17 mouse cellular contexts compared by ENCODE assay signal in genomic region chr6:92640896-92641295, GRCm38 (mm10).
"Had no signal": no experiment of that assay in that cellular context is flagged by ENCODE, and none has a peak within 500 bp of the region (broad histone marks: within the 10 kb centered on the region; RNA-seq: fewer than 3 reads in every experiment).

No protein-coding gene starts in this region.

- H3K4me3 ChIP-seq: lung, embryonic 15.5 days; megakaryocyte, embryonic 14.5 days; midbrain, embryonic 13.5 days; midbrain, embryonic 15.5 days; neural tube, embryonic 12.5 days; stomach, embryonic 15.5 days had no signal

- H3K27me3 ChIP-seq: lung, embryonic 15.5 days; megakaryocyte, embryonic 14.5 days; midbrain, embryonic 13.5 days; midbrain, embryonic 15.5 days; neural tube, embryonic 12.5 days; stomach, embryonic 15.5 days had no signal

- DNase-seq: liver, postnatal 0 days; lung, adult 2 months; lung, postnatal 14 days; lung, postnatal 36 days; right cerebral cortex, postnatal 14 days; thymus, adult 2 months; thymus, postnatal 36 days had no signal

- H3K36me3 ChIP-seq: lung, embryonic 15.5 days; midbrain, embryonic 13.5 days; midbrain, embryonic 15.5 days; neural tube, embryonic 12.5 days; stomach, embryonic 15.5 days had no signal

- H3K9ac ChIP-seq: liver, postnatal 0 days; lung, embryonic 15.5 days; midbrain, embryonic 13.5 days; midbrain, embryonic 15.5 days; neural tube, embryonic 12.5 days; stomach, embryonic 15.5 days had no signal

- H3K4me2 ChIP-seq: lung, embryonic 15.5 days; midbrain, embryonic 11.5 days; midbrain, embryonic 13.5 days; midbrain, embryonic 15.5 days; neural tube, embryonic 12.5 days; stomach, embryonic 15.5 days had no signal

- H3K9me3 ChIP-seq: lung, embryonic 15.5 days; midbrain, embryonic 13.5 days; midbrain, embryonic 15.5 days; neural tube, embryonic 12.5 days; stomach, embryonic 15.5 days had no signal

- H3K27ac ChIP-seq: lung, embryonic 15.5 days; macrophage; midbrain, embryonic 13.5 days; midbrain, embryonic 15.5 days; neural tube, embryonic 12.5 days; stomach, embryonic 15.5 days; stomach, postnatal 0 days had no signal

- H3K4me1 ChIP-seq: lung, embryonic 15.5 days; megakaryocyte, embryonic 14.5 days; midbrain, embryonic 13.5 days; midbrain, embryonic 15.5 days; neural tube, embryonic 12.5 days; stomach, embryonic 15.5 days had no signal

- ATAC-seq: liver, postnatal 0 days; lung, postnatal 0 days; midbrain, embryonic 13.5 days; midbrain, embryonic 15.5 days had no signal
